Mouse (Mus musculus): ENCODE data around the gene Tmem88. TPM values are rescaled to one million over a fixed set of nuclear protein-coding genes. Genes with fewer than 3 reads are reported as not detected.

Gene Tmem88
- polyA plus RNA-seq, 1 experiment from 2014 or later = 6.2 TPM

GRCm38 (mm10) chr11:69422842-69423241, 24.8 kb upstream of the Tmem88 start:
- Histone ChIP-seq H3K9ac (replicated peaks) (no peak overlapping the region), H3K36me3 (no peaks in the 10 kb centered on the region), H3K4me1 (peaks cover 33% of the 10 kb centered on the region), H3K9me3 (replicated peaks) (no peaks in the 10 kb centered on the region), H3K4me2 (no peak overlapping the region), H3K27me3 (replicated peaks) (peaks cover 28% of the 10 kb centered on the region), H3K27ac (replicated peaks) (no peak overlapping the region), H3K4me3 (replicated peaks) (no peak overlapping the region)
- 90% methylated on average over 10 of the region's 10 CpGs for WGBS
- ATAC-seq (ENCODE audit: low FRiP score) = no peak

GRCm38 (mm10) chr11:69421131-69421977, 23.3 kb upstream of the Tmem88 start:
- Histone ChIP-seq H3K9ac (replicated peaks) (no peak overlapping the region), H3K36me3 (no peaks in the 10 kb centered on the region), H3K4me3 (replicated peaks) (0 out of 2 replicates have a peak overlapping the region, but pooled peaks have one; percentile 65), H3K4me1 (peaks cover 45% of the 10 kb centered on the region), H3K9me3 (replicated peaks) (no peaks in the 10 kb centered on the region), H3K4me2 (peak overlapping the region; percentile 96; the same call in 1 of the 2 replicates), H3K27ac (replicated peaks) (no peak overlapping the region), H3K27me3 (replicated peaks) (peaks cover 28% of the 10 kb centered on the region)
- ATAC-seq (ENCODE audit: low FRiP score) = no peak
- WGBS = 17% methylated on average over 25 of the region's 25 CpGs

- Histone ChIP-seq H3K9me3 (replicated peaks) (no peaks in the 10 kb centered on the region), H3K4me3 (replicated peaks) (peak overlapping the region; percentile 65), H3K36me3 (no peaks in the 10 kb centered on the region), H3K9ac (replicated peaks) (no peak overlapping the region; the same call in 1 of the 2 replicates), H3K4me1 (peaks cover 45% of the 10 kb centered on the region), H3K27ac (replicated peaks) (no peak overlapping the region), H3K4me2 (peak overlapping the region; percentile 96), H3K27me3 (replicated peaks) (peaks cover 28% of the 10 kb centered on the region)
- 11% methylated on average over 10 of the region's 10 CpGs for WGBS
- no peak for ATAC-seq (ENCODE audit: low FRiP score)
Observed at GRCm38 (mm10) chr11:69420554-69421000, 22.5 kb upstream of the Tmem88 start.

- H3K9ac ChIP-seq (replicated peaks) = peak overlapping the region; percentile 29
- H3K4me3 ChIP-seq (replicated peaks) = peak overlapping the region; percentile 65
- peak overlapping the region; percentile 98; the same call in 1 of the 2 replicates for H3K27ac ChIP-seq (replicated peaks)
- no peaks in the 10 kb centered on the region for H3K9me3 ChIP-seq (replicated peaks)
- H3K4me2 ChIP-seq = peak overlapping the region; percentile 96
- WGBS = under 1% methylated on average over 31 of the region's 31 CpGs
- H3K36me3 ChIP-seq = no peaks in the 10 kb centered on the region
- no peak for ATAC-seq (ENCODE audit: low FRiP score)
- H3K4me1 ChIP-seq = peaks cover 47% of the 10 kb centered on the region
- H3K27me3 ChIP-seq (replicated peaks) = peaks cover 28% of the 10 kb centered on the region
Observed at GRCm38 (mm10) chr11:69419813-69420553, 21.9 kb upstream of the Tmem88 start.

GRCm38 (mm10) chr11:69419443-69419812, 21.4 kb upstream of the Tmem88 start:
- Histone ChIP-seq H3K9ac (replicated peaks) (peak overlapping the region; percentile 29), H3K4me2 (peak overlapping the region; percentile 96), H3K4me3 (replicated peaks) (peak overlapping the region; percentile 65), H3K4me1 (peaks cover 53% of the 10 kb centered on the region), H3K27ac (replicated peaks) (peak overlapping the region; percentile 98), H3K27me3 (replicated peaks) (peaks cover 28% of the 10 kb centered on the region), H3K9me3 (replicated peaks) (no peaks in the 10 kb centered on the region), H3K36me3 (no peaks in the 10 kb centered on the region)
- ATAC-seq (ENCODE audit: low FRiP score) = peak; percentile 19; the same call in 1 of the 2 replicates
- under 1% methylated on average over 19 of the region's 19 CpGs for WGBS

- Histone ChIP-seq H3K4me2 (peak overlapping the region; percentile 96), H3K9ac (replicated peaks) (peak overlapping the region; percentile 60), H3K9me3 (replicated peaks) (no peaks in the 10 kb centered on the region), H3K4me1 (peaks cover 60% of the 10 kb centered on the region), H3K27me3 (replicated peaks) (peaks cover 28% of the 10 kb centered on the region), H3K4me3 (replicated peaks) (peak overlapping the region; percentile 65), H3K36me3 (no peaks in the 10 kb centered on the region), H3K27ac (replicated peaks) (peak overlapping the region; percentile 98)
- WGBS = under 1% methylated on average over 44 of the region's 45 CpGs
- peak; percentile 93 for ATAC-seq (ENCODE audit: low FRiP score)
Observed at GRCm38 (mm10) chr11:69418481-69419442, 20.7 kb upstream of the Tmem88 start.

- Histone ChIP-seq H3K27me3 (replicated peaks) (peaks cover 23% of the 10 kb centered on the region), H3K4me1 (peaks cover 70% of the 10 kb centered on the region), H3K9me3 (replicated peaks) (no peaks in the 10 kb centered on the region), H3K36me3 (peaks cover 5% of the 10 kb centered on the region), H3K4me3 (replicated peaks) (peak overlapping the region; percentile 65), H3K9ac (replicated peaks) (peak overlapping the region; percentile 60), H3K27ac (replicated peaks) (peak overlapping the region; percentile 98), H3K4me2 (peak overlapping the region; percentile 96)
- ATAC-seq (ENCODE audit: low FRiP score) = peak; percentile 29; the same call in 1 of the 2 replicates
- WGBS = under 1% methylated on average over 39 of the region's 39 CpGs
Observed at GRCm38 (mm10) chr11:69417449-69418384, 19.7 kb upstream of the Tmem88 start.

GRCm38 (mm10) chr11:69416921-69417448, 19.0 kb upstream of the Tmem88 start:
- no peak for ATAC-seq (ENCODE audit: low FRiP score)
- H3K4me1 ChIP-seq = peaks cover 77% of the 10 kb centered on the region
- H3K9me3 ChIP-seq (replicated peaks) = no peaks in the 10 kb centered on the region
- peak overlapping the region; percentile 98 for H3K27ac ChIP-seq (replicated peaks)
- peak overlapping the region; percentile 60 for H3K9ac ChIP-seq (replicated peaks)
- H3K4me2 ChIP-seq = peak overlapping the region; percentile 96
- H3K4me3 ChIP-seq (replicated peaks) = peak overlapping the region; percentile 65
- peaks cover 16% of the 10 kb centered on the region for H3K27me3 ChIP-seq (replicated peaks)
- H3K36me3 ChIP-seq = peaks cover 10% of the 10 kb centered on the region
- 3% methylated on average over 8 of the region's 8 CpGs for WGBS

- Histone ChIP-seq H3K9ac (replicated peaks) (peak overlapping the region; percentile 60), H3K9me3 (replicated peaks) (no peaks in the 10 kb centered on the region), H3K4me1 (peaks cover 80% of the 10 kb centered on the region), H3K36me3 (peaks cover 10% of the 10 kb centered on the region), H3K27ac (replicated peaks) (peak overlapping the region; percentile 98), H3K27me3 (replicated peaks) (peaks cover 11% of the 10 kb centered on the region), H3K4me3 (replicated peaks) (peak overlapping the region; percentile 65), H3K4me2 (peak overlapping the region; percentile 96)
- under 1% methylated on average over 4 of the region's 4 CpGs for WGBS
- no peak for ATAC-seq (ENCODE audit: low FRiP score)
Observed at GRCm38 (mm10) chr11:69416509-69416908, 18.5 kb upstream of the Tmem88 start.

All from neural tube, embryonic 15.5 days (tissue).